Mouse (Mus musculus): ENCODE measurements at regions not wholly inside any gene's neighbourhood (a gene's known extent, or its start where the extent isn't known, plus 50 kb on each side); places are given as distances from the start of the nearest gene placed in this dataset.
"Not testable (repeated sequence)": the region's sequence is repeated elsewhere in the genome, so short reads cannot be mapped to it uniquely, and the experiment has no call there.

- DNase-seq (ENCODE audit: low spot score), result no peak
Observed at GRCm38 (mm10) chr7:111174393-111175124, 91.7 kb upstream of the Eif4g2 start.

DNA sequence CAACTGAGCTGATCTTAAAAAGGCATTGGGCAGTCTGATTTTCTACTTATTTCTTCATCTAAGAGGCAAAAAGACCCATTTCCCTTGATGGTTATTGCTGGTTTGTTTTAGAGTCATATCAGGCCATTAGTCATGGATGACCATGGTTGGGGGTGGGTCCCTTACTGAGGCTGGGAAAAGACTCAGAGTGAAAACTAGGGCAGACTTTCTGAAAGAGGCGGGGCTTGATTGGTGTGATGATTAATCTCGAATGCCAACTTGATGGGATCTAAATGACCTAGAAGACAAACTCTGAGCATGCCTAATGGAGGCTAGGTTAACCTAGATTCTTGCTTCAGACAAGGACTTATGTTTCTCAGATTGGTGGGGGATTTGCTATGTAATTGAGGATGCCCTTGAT is 89.2 kb upstream of the Eif4g2 start:
- DNase-seq (ENCODE audit: low spot score), result no peak

DNA sequence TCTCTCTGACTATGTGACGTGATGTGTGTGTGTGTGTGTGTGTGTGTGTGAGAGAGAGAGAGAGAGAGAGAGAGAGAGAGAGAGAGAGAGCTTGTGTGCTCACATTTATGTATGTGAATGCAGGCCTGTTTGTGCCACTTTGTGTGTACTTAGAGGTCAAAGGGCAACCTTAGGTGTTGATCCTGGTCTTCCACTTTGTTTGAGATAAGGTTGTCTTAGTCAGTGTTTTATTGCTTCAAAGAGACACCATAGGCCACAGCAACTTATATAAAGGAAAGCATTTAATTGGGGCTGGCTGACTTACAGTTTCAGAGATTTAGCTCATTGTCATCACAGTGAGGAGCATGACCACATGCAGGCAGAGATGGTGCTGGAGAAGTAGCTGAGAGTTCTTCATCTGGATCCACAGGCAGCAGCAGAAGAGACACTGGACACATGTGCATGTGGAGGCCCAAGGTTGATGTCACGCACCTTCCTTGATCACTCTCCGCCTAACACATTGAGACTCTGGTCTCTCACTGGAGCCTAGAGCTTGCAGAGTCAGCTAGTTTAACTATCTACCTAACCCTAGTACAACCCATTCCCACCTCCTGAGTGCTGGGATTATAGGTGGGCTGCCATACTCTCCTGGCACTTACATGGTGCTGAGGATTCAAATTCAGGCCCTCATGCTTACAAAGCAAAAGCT is 85.9 kb upstream of the Eif4g2 start:
- DNase-seq (ENCODE audit: low spot score), result not testable (repeated sequence)

- no peak for DNase-seq (ENCODE audit: low spot score)
Observed at GRCm38 (mm10) chr7:111164994-111165393, 82.2 kb upstream of the Eif4g2 start.

DNA sequence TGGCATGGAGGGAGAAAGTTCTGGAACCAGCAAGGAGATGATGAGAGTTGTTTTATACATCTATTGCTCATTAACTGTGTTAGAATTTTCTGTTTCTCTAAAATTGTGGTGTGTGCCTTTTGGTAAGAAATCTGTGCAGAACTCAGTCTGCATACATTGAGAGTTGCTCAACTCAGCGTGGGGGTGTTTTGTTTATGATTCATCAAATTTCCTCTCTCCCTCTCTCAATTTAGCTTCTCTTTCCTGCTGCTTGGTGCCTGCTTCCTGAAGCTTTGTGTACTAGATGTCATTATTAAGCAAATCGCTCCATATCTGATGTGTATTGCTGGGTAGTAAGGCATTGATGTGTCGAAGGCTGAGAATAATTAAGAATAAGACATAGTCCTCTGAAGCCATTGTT is 81.4 kb upstream of the Eif4g2 start:
- DNase-seq (ENCODE audit: low spot score), result no peak

DNA sequence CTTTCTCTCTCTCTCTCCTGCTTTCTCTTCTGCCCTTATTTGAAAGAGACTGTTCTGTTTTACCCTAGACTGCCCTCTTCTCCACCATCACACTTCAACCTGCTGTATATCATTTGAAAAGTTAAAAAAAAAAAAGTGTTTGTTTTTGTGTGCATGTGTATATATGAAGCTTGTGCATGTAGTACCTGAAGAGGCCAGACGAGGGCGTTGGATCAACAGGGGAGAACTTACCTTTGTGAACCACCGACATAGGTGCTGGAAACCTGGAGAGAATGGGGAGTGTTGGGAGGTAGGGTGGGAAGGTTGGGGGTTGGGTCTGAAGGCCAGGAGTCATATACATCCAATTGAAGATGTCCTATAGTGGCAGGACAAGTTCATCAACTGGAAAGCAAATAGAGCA is 81.0 kb upstream of the Eif4g2 start:
- no peak for DNase-seq (ENCODE audit: low spot score)

GRCm38 (mm10) chr7:111163321-111163720 is 80.5 kb upstream of the Eif4g2 start:
- DNase-seq (ENCODE audit: low spot score), result no peak

DNA sequence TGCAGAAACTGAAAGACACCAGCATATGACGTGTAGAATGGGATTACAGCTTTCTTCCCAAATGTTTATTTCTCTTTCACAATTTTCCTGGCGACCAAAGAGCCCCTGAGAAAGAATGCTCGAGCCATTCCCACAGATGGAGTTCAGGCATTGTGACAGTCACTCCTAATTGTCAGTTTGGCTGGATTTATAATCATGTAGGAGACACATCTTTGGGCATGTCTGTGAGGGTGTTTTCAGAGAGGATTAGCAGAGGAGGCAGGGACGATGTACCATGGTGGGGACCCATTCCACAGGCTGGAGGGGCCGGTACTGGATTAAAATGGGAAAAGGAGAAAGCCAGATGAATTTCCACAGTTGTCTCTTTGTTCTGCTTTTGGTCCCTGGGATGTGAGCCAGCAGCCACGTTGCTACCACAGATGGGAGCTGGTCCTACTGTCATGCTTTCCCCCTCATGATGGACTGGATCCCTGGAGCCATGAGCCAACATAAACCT is 76.0 kb upstream of the Eif4g2 start:
- DNase-seq (ENCODE audit: low spot score), result no peak

DNA sequence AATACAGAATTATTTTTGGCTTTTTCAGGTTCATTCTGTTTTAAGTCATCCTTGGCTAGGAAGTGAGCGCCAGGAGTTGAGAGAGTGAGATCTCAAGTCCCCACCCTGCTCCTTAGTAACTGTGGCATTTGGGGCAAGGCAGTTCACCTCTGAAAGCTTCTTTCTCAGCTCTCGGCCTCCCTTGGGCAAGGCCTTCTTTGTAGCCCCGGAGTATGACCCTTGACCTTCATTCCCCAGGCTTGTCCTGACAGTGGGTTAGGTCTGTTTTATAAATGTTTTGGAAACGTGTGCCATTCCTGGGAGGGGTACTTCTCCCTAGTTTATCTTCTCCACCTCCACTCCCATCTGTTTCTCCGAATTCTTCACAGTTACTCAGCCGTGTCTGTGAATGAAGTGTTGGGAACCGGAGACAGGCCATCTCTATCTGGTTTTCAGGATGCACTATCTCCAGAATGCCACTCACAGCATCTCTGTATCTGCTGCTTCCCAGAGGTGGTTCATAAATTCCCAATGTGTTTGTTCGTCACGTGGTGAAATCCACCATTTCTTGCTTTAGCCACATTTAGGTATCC is 75.0 kb upstream of the Eif4g2 start:
- no peak for DNase-seq (ENCODE audit: low spot score)

- DNase-seq (ENCODE audit: low spot score), result peak; percentile 52
Observed at GRCm38 (mm10) chr7:111157287-111157686, 74.5 kb upstream of the Eif4g2 start.

- peak; percentile 59 for DNase-seq (ENCODE audit: low spot score)
Observed at GRCm38 (mm10) chr7:111156472-111157231, 73.8 kb upstream of the Eif4g2 start.

GRCm38 (mm10) chr7:111155995-111156394 is 73.2 kb upstream of the Eif4g2 start:
- no peak for DNase-seq (ENCODE audit: low spot score)

- DNase-seq (ENCODE audit: low spot score), result no peak
Observed at GRCm38 (mm10) chr7:111154217-111154616, 71.4 kb upstream of the Eif4g2 start.

DNA sequence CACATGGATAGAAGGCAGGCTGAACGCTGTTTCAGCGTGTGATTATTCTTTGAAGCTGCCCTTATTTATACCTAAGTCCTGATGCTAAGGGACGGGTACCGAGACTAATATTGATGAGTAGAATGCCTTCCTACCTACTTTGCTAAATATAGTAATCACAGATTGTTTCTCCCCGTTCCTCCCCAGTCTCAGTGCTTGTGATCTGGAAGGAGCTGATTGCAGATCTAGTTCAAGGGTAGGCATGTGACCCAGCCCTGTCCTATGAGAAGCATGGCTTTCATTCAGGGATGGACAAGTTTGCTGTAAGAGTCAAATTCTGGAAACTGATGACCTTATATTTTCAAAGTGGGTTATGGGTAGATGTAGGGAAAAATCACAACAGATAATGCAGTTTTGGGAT is 67.7 kb upstream of the Eif4g2 start:
- no peak for DNase-seq (ENCODE audit: low spot score)

DNA sequence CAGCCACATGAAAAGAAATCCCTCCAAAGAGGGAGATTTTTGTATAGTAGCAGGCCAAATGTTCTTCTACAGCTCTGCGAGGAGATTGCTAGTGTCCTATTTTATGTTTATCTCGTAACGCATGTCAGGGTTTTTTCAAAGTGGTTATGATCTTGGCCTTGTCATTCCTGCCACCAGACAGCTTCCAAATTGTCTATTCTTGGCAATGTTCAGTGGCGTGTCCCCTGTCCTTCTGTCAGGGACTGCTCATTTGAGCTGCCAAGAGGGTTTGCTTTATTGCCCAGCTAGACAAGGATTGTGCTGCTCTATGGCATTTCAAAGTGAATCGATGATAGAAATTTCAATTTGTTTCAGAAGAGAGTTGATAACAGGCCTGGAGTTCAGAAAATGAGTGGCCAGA is 67.3 kb upstream of the Eif4g2 start:
- no peak for DNase-seq (ENCODE audit: low spot score)

DNA sequence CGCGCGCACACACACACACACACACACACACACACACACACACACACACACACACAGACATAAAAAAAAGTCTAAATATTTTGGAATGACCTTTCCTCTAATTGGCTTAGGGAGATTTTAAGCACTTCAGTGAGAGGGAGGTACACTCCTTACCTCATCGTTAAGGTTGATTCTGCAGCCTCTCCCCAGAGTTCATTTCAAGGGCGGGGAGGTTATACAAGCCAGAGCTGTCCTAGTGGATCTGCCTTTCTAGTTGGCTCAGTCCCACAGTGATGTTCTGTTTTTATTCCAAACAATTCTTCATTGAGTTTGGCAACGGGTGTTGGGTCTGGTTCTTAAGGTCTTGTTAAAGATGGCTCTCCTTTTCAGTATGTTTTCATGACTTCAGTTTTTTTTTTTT is 64.8 kb upstream of the Eif4g2 start:
- DNase-seq (ENCODE audit: low spot score), result no peak

GRCm38 (mm10) chr7:111146670-111147069 is 63.8 kb upstream of the Eif4g2 start:
- DNase-seq (ENCODE audit: low spot score), result no peak

GRCm38 (mm10) chr7:111144216-111144615 is 61.4 kb upstream of the Eif4g2 start:
- no peak for DNase-seq (ENCODE audit: low spot score)

- no peak for DNase-seq (ENCODE audit: low spot score)
Observed at GRCm38 (mm10) chr7:111141285-111141965, 58.6 kb upstream of the Eif4g2 start.

GRCm38 (mm10) chr7:111138038-111138437 is 55.2 kb upstream of the Eif4g2 start:
- no peak for DNase-seq (ENCODE audit: low spot score)

- no peak for DNase-seq (ENCODE audit: low spot score)
Observed at GRCm38 (mm10) chr7:111136066-111136639, 53.3 kb upstream of the Eif4g2 start.

All from urinary bladder, adult 2 months (tissue).